8 mouse cellular contexts compared by ENCODE assay signal in the genomic region with DNA sequence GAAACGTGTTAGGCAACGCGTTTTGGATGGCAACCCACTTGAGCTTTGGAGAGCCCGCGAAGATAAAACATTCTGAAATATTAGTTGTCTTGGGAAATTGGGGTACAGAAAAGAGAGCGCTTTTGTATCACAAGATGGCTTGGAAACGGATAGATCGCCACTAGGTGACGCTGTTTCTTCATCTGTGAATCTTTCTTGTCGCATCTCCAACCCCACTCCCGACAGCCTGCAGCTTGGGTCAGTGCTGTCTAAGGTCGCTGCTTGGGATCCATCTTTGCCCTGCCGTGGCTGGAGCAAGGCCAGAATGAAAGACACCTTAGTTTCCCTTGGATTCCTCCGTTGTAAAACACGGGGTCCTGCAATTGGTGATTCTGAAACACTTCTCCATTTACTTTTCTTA.
DNase-seq lines count a peak whose midpoint lies in the region; ATAC-seq and TF ChIP-seq lines count a peak whose summit lies in the region.

No protein-coding gene starts in this region.

- H3K9ac ChIP-seq in embryonic facial prominence, embryonic 13.5 days: peak overlapping the region; percentile 17; the same call in 1 of the 2 replicates
- no peak overlapping the region for H3K9ac ChIP-seq in limb, embryonic 14.5 days (ENCODE audit: low read depth, low read length, severe bottlenecking)

- TF ChIP-seq POLR2A in limb, embryonic 14.5 days (IDR thresholded peaks at IDR 0.05; ENCODE audit: borderline replicate concordance, extremely low read depth, insufficient read depth, insufficient read length): no peak

- H3K27ac ChIP-seq in embryonic facial prominence, embryonic 13.5 days: no peak overlapping the region
- H3K27ac ChIP-seq in limb, embryonic 14.5 days (replicated peaks; ENCODE audit: low read depth, low read length): no peak overlapping the region

- H3K4me3 ChIP-seq in embryonic facial prominence, embryonic 13.5 days: peak overlapping the region; percentile 18
- H3K4me3 ChIP-seq in limb, embryonic 14.5 days (replicated peaks; ENCODE audit: low read length): no peak overlapping the region

- no peak; the same call in 1 of the 2 replicates for ATAC-seq in embryonic facial prominence, embryonic 13.5 days (ENCODE audit: insufficient number of reproducible peaks, insufficient read depth, low FRiP score, low TSS enrichment, low read depth)
- peak; percentile 64 for ATAC-seq in limb, embryonic 14.5 days (ENCODE audit: low FRiP score, low read depth)
- peak; percentile 71 for ATAC-seq in monocyte, adult 5-6 weeks (replicated peaks; ENCODE audit: insufficient number of reproducible peaks, low FRiP score, low TSS enrichment, poor library complexity, severe bottlenecking)

- peak; percentile 92 for DNase-seq in 3T3-L1 (ENCODE audit: low read depth, low spot score)
- DNase-seq in adrenal gland, postnatal 36 days: peak; percentile 84 to 89
- DNase-seq in heart, adult 9 months (ENCODE audit: low spot score in 2 of 2): peak; percentile 58 to 79
- DNase-seq in kidney, adult 9 months: peak; percentile 93
- DNase-seq in limb, embryonic 14.5 days (ENCODE audit: low spot score): peak; percentile 95
- DNase-seq in spleen, postnatal 36 days (ENCODE audit: low spot score in 2 of 2): peak; percentile 70 to 78

- no peaks in the 10 kb centered on the region; the same call in 1 of the 2 replicates for H3K27me3 ChIP-seq in embryonic facial prominence, embryonic 13.5 days
- H3K27me3 ChIP-seq in limb, embryonic 14.5 days (ENCODE audit: control insufficient read depth, insufficient read depth, low read length): no peaks in the 10 kb centered on the region

- no peaks in the 10 kb centered on the region for H3K9me3 ChIP-seq in embryonic facial prominence, embryonic 13.5 days
- H3K9me3 ChIP-seq in limb, embryonic 14.5 days (ENCODE audit: control insufficient read depth, low read length): no peaks in the 10 kb centered on the region

- H3K4me2 ChIP-seq in embryonic facial prominence, embryonic 13.5 days: peak overlapping the region; percentile 47
- H3K4me2 ChIP-seq in limb, embryonic 14.5 days (replicated peaks; ENCODE audit: low read depth, low read length, severe bottlenecking): 0 out of 2 replicates have a peak overlapping the region, but pooled peaks have one; percentile 6

- no peaks in the 10 kb centered on the region for H3K36me3 ChIP-seq in embryonic facial prominence, embryonic 13.5 days
- no peaks in the 10 kb centered on the region for H3K36me3 ChIP-seq in limb, embryonic 14.5 days (ENCODE audit: control insufficient read depth, insufficient read depth, low read length)

- 3% methylated on average over 15 of the region's 15 CpGs for WGBS in embryonic facial prominence, embryonic 13.5 days
- 2% methylated on average over 15 of the region's 15 CpGs for WGBS in limb, embryonic 14.5 days

- peaks cover 29% of the 10 kb centered on the region for H3K4me1 ChIP-seq in embryonic facial prominence, embryonic 13.5 days
- H3K4me1 ChIP-seq in limb, embryonic 14.5 days (ENCODE audit: control insufficient read depth, insufficient read depth, low read length): peaks cover 18% of the 10 kb centered on the region
